Comparison of ENCODE assay signal across 14 mouse cellular contexts in the genomic region with DNA sequence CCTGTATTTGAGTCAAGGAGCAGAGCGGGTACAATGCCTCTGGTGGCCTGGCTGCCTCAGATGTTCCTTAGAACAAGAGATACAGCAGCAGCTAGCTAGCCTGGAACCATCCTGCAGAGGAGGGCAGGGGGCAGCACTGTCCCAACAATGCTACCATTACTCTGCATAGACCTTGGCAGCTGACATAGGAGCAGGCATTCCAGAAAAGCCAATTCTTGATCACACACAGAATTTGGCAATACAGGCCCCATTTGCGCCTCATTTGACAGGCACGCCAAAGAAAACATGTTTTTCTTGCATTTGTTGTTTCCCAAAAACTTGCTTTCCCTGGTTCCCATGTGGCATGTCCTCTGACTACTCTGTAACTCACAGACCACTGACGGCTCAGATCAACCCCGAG. TPM values are rescaled to one million over a fixed set of nuclear protein-coding genes. Genes with fewer than 3 reads are reported as not detected.
DNase-seq lines count a peak whose midpoint lies in the region; ATAC-seq and TF ChIP-seq lines count a peak whose summit lies in the region.
"Had no signal": no experiment of that assay in that cellular context is flagged by ENCODE, and none has a peak within 500 bp of the region (broad histone marks: within the 10 kb centered on the region; RNA-seq: fewer than 3 reads in every experiment).

No protein-coding gene starts in this region.

- H3K9ac ChIP-seq in liver, adult 2 months (ENCODE audit: low read depth, low read length), result no peak overlapping the region
- H3K9ac ChIP-seq in liver, embryonic 11.5 days (ENCODE audit: low read depth, low read length), result no peak overlapping the region
- H3K9ac ChIP-seq: heart, embryonic 13.5 days; hindbrain, embryonic 14.5 days; liver, embryonic 14.5 days had no signal

- intact Hi-C loops in heart, postnatal 25 days (cut with DNase I), result no loop called here
- intact Hi-C loops in gastrocnemius, postnatal 14 days (cut with DNase I; ENCODE audit: low total_unique reads), result no loop called here

- peaks cover 10% of the 10 kb centered on the region for H3K4me1 ChIP-seq in liver, adult 2 months (ENCODE audit: control insufficient read depth, insufficient read depth, low read length)
- H3K4me1 ChIP-seq in liver, embryonic 11.5 days (replicated peaks; ENCODE audit: control insufficient read depth, insufficient read depth, low read length), result no peaks in the 10 kb centered on the region

- no peak overlapping the region for H3K4me2 ChIP-seq in liver, embryonic 11.5 days
- H3K4me2 ChIP-seq: heart, embryonic 13.5 days; hindbrain, embryonic 14.5 days had no signal

- H3K4me3 ChIP-seq in liver, adult 2 months (ENCODE audit: insufficient read depth, low read depth, low read length), result no peak overlapping the region
- no peak overlapping the region for H3K4me3 ChIP-seq in liver, embryonic 11.5 days (ENCODE audit: low read depth, low read length)
- H3K4me3 ChIP-seq: heart, embryonic 13.5 days had no signal

- 81% methylated on average over 5 of the region's 5 CpGs for whole genome bisulfite sequencing in liver, adult 2 months
- 80% methylated on average over 5 of the region's 5 CpGs for WGBS in liver, embryonic 11.5 days

- peak; percentile 37 for TF ChIP-seq CTCF in liver, adult 2 months (IDR thresholded peaks at IDR 0.05; ENCODE audit: low read depth, low read length)

- H3K36me3 ChIP-seq in liver, adult 2 months (ENCODE audit: control insufficient read depth, insufficient read depth, low read length), result no peaks in the 10 kb centered on the region
- no peaks in the 10 kb centered on the region for H3K36me3 ChIP-seq in liver, embryonic 11.5 days (ENCODE audit: control insufficient read depth, insufficient read depth, low read length)
- H3K36me3 ChIP-seq: heart, embryonic 13.5 days had no signal

- DNase-seq in heart, adult 11 months, result peak; percentile 94
- no peak for DNase-seq in heart, postnatal 25 days (ENCODE audit: low spot score)
- peak; percentile 62 for DNase-seq in liver, adult 2 months (ENCODE audit: extremely low read depth, low read depth, low spot score)
- no peak for DNase-seq in liver, embryonic 11.5 days (ENCODE audit: low spot score)
- DNase-seq in gastrocnemius, postnatal 14 days, result peak; percentile 26
- peak; percentile 69 for DNase-seq in lung, postnatal 36 days
- no peak for DNase-seq in cerebellum, adult 8-10 months
- DNase-seq: cerebellum, adult 11-12 months; embryo, embryonic 11 days; kidney, adult 8-10 months had no signal

- H3K79me2 ChIP-seq in liver, adult 2 months (ENCODE audit: control insufficient read depth, insufficient read depth, low read length), result no peaks in the 10 kb centered on the region

- TF ChIP-seq POLR2A in liver, adult 2 months (IDR thresholded peaks at IDR 0.05; ENCODE audit: extremely low read depth, insufficient read depth, low read length), result no peak

- no peaks in the 10 kb centered on the region for H3K9me3 ChIP-seq in liver, embryonic 11.5 days (ENCODE audit: control insufficient read depth, low read length)
- H3K9me3 ChIP-seq: heart, embryonic 13.5 days had no signal

- ATAC-seq in liver, embryonic 11.5 days (replicated peaks; ENCODE audit: low FRiP score), result no peak

- no peaks in the 10 kb centered on the region for H3K27me3 ChIP-seq in liver, adult 2 months (ENCODE audit: control insufficient read depth, insufficient read depth, low read length)
- no peaks in the 10 kb centered on the region for H3K27me3 ChIP-seq in liver, embryonic 11.5 days (replicated peaks; ENCODE audit: control insufficient read depth, insufficient read depth, low read length)
- H3K27me3 ChIP-seq: heart, embryonic 13.5 days had no signal

- no peak overlapping the region for H3K27ac ChIP-seq in liver, adult 2 months (replicated peaks; ENCODE audit: insufficient read depth, low read depth, low read length)
- H3K27ac ChIP-seq in liver, embryonic 11.5 days (ENCODE audit: low read depth, low read length), result no peak overlapping the region
- H3K27ac ChIP-seq: heart, embryonic 13.5 days; hindbrain, embryonic 14.5 days; liver, embryonic 14.5 days had no signal

RNA-seq across cellular contexts. Expression of a gene that starts 43.7 kb away (rescaled TPM):
- under 1 TPM; 0.50 to 0.78 TPM for total RNA-seq in heart, postnatal 25 days (2021)
- 1.7 and 1.8 TPM in 2 replicates for total RNA-seq in liver, adult 2 months (2014; rRNA removed)
- 0.09 and 0.22 TPM in 2 replicates for polyA plus RNA-seq in liver, adult 2 months (2012; rRNA removed)
- 0.11 TPM in 1 of 2 replicates, not detected in the other for polyA plus RNA-seq in liver, embryonic 11.5 days (2014; fragmentation: Nextera tagmentation; extraction: Ambion mirVana)
- total RNA-seq in gastrocnemius, postnatal 14 days (2021), result under 1 TPM; 0.22 to 0.49 TPM
- total RNA-seq: MEL had no signal

RNA-seq across cellular contexts. Expression of a gene that starts 56.8 kb away (rescaled TPM):
- total RNA-seq in heart, postnatal 25 days (2021), result 10 to 100 TPM; 26.2 to 28.3 TPM
- 3.6 and 4.6 TPM in 2 replicates for total RNA-seq in liver, adult 2 months (2014; rRNA removed)
- polyA plus RNA-seq in liver, adult 2 months (2012; rRNA removed), result 4.8 and 6.3 TPM in 2 replicates
- polyA plus RNA-seq in liver, embryonic 11.5 days (2014; fragmentation: Nextera tagmentation; extraction: Ambion mirVana), result 4.3 and 4.4 TPM in 2 replicates
- 10 to 100 TPM; 34.2 to 39.6 TPM for total RNA-seq in gastrocnemius, postnatal 14 days (2021)
- total RNA-seq: MEL had no signal

Comparison
In these comparisons a context has a peak if more than half of its experiments do, and no peak if none do; other contexts are left out.
1. DNase-seq: peak in heart, adult 11 months (single experiment), liver, adult 2 months (single experiment), gastrocnemius, postnatal 14 days (single experiment) and lung, postnatal 36 days (single experiment); none in heart, postnatal 25 days (single experiment), liver, embryonic 11.5 days (single experiment) and cerebellum, adult 8-10 months (single experiment).